Mouse (Mus musculus) forebrain, embryonic 10.5 days (tissue): ENCODE measurements around the gene Acly. TPM values are rescaled to one million over a fixed set of nuclear protein-coding genes. Genes with fewer than 3 reads are reported as not detected.

Experiments
- DNase-seq: peaks from one replicate; pipeline ENCODE4 v3.0.0-alpha.2; 2017; ENCODE audit warnings: low spot score; ENCODE audit errors: extremely low spot score
- H3K27ac ChIP-seq: fragments of 300-500 bp; sonication (generic); 2 replicates; pipeline ENCODE4 v1.5.1; 2016; ENCODE audit warnings: mild to moderate bottlenecking
- H3K27me3 ChIP-seq: fragments of 300-500 bp; sonication (generic); 2 replicates; pipeline ENCODE4 v1.6.1; 2016; ENCODE audit warnings: mild to moderate bottlenecking; ENCODE audit not compliant: poor library complexity, severe bottlenecking
- H3K36me3 ChIP-seq: fragments of 300-500 bp; sonication (generic); replicated peaks from 2 replicates; pipeline ENCODE4 v1.6.1; 2016; ENCODE audit warnings: mild to moderate bottlenecking, moderate library complexity
- H3K4me1 ChIP-seq: fragments of 300-500 bp; sonication (generic); 2 replicates; pipeline ENCODE4 v1.6.1; 2016
- H3K4me3 ChIP-seq: fragments of 300-500 bp; sonication (generic); 2 replicates; pipeline ENCODE4 v1.5.1; 2016; ENCODE audit warnings: mild to moderate bottlenecking, moderate library complexity
- H3K9me3 ChIP-seq: fragments of 300-500 bp; sonication (generic); 2 replicates; pipeline ENCODE4 v1.6.1; 2016; ENCODE audit warnings: mild to moderate bottlenecking, moderate library complexity
- WGBS: fragments of 180-500 bp; shearing (Covaris S2); methylation state at CpG from one replicate; pipeline ENCODE4 v1.1.7; 2016; 5-methylcytosine and 5-hydroxymethylcytosine counted together
- polyA plus RNA-seq: library from polyadenylated mRNA; unstranded; fragments of >200 nt; fragmentation: Nextera tagmentation; extraction: Ambion mirVana; gene quantifications from 2 replicates; pipeline ENCODE4 v1.2.1, GENCODE M21; 2016

Gene Acly
- polyA plus RNA-seq, 1 experiment from 2014 or later: 294 TPM

- H3K9me3 ChIP-seq: no peaks in the 10 kb centered on the region
- no peaks in the 10 kb centered on the region for H3K36me3 ChIP-seq
- no peak for DNase-seq
- WGBS: 90% methylated on average over 15 of the region's 15 CpGs
- no peaks in the 10 kb centered on the region for H3K27me3 ChIP-seq
- no peak overlapping the region for H3K4me3 ChIP-seq
- peaks cover 22% of the 10 kb centered on the region for H3K4me1 ChIP-seq
- no peak overlapping the region for H3K27ac ChIP-seq
Observed at GRCm38 (mm10) chr11:100564297-100564696, 36.5 kb upstream of the Acly start.

- Histone ChIP-seq H3K27ac (no peak overlapping the region), H3K27me3 (peaks cover 3% of the 10 kb centered on the region; the same call in 1 of the 2 replicates), H3K4me1 (peaks cover 26% of the 10 kb centered on the region), H3K9me3 (no peaks in the 10 kb centered on the region), H3K36me3 (no peaks in the 10 kb centered on the region), H3K4me3 (no peak overlapping the region)
- 44% methylated on average over 5 of the region's 5 CpGs for WGBS
- no peak for DNase-seq
Observed at GRCm38 (mm10) chr11:100561748-100562147, 33.9 kb upstream of the Acly start.

GRCm38 (mm10) chr11:100559476-100559875 is 31.7 kb upstream of the Acly start:
- 56% methylated on average over 7 of the region's 7 CpGs for WGBS
- no peak for DNase-seq
- no peak overlapping the region for H3K27ac ChIP-seq
- H3K27me3 ChIP-seq: peaks cover 3% of the 10 kb centered on the region
- no peaks in the 10 kb centered on the region for H3K9me3 ChIP-seq
- H3K4me1 ChIP-seq: peaks cover 29% of the 10 kb centered on the region
- no peak overlapping the region for H3K4me3 ChIP-seq
- H3K36me3 ChIP-seq: no peaks in the 10 kb centered on the region

- Histone ChIP-seq H3K4me3 (no peak overlapping the region), H3K27ac (no peak overlapping the region), H3K27me3 (peaks cover 3% of the 10 kb centered on the region), H3K4me1 (peaks cover 29% of the 10 kb centered on the region), H3K36me3 (no peaks in the 10 kb centered on the region), H3K9me3 (no peaks in the 10 kb centered on the region)
- DNase-seq: no peak
- WGBS: 82% methylated on average over 3 of the region's 3 CpGs
Observed at GRCm38 (mm10) chr11:100557563-100557962, 29.8 kb upstream of the Acly start.

- Histone ChIP-seq H3K9me3 (no peaks in the 10 kb centered on the region), H3K4me3 (peak overlapping the region; percentile 15; the same call in 1 of the 2 replicates), H3K4me1 (peaks cover 16% of the 10 kb centered on the region), H3K27me3 (peaks cover 3% of the 10 kb centered on the region), H3K36me3 (no peaks in the 10 kb centered on the region), H3K27ac (no peak overlapping the region)
- 15% methylated on average over 11 of the region's 11 CpGs for WGBS
- DNase-seq: peak; percentile 27
Observed at GRCm38 (mm10) chr11:100555583-100555982, 27.8 kb upstream of the Acly start.

- Histone ChIP-seq H3K4me1 (peaks cover 7% of the 10 kb centered on the region), H3K9me3 (no peaks in the 10 kb centered on the region), H3K36me3 (no peaks in the 10 kb centered on the region), H3K4me3 (no peak overlapping the region), H3K27ac (no peak overlapping the region), H3K27me3 (peaks cover 3% of the 10 kb centered on the region; the same call in 1 of the 2 replicates)
- 91% methylated on average over 4 of the region's 4 CpGs for WGBS
- no peak for DNase-seq
Observed at GRCm38 (mm10) chr11:100552842-100553241, 25.0 kb upstream of the Acly start.

- 78% methylated on average over 6 of the region's 6 CpGs for WGBS
Observed at GRCm38 (mm10) chr11:100550101-100550500, 22.3 kb upstream of the Acly start.

GRCm38 (mm10) chr11:100549466-100549865 is 21.7 kb upstream of the Acly start:
- Histone ChIP-seq H3K4me3 (no peak overlapping the region), H3K27me3 (peaks cover under 1% of the 10 kb centered on the region; the same call in 1 of the 2 replicates), H3K9me3 (no peaks in the 10 kb centered on the region), H3K27ac (no peak overlapping the region), H3K4me1 (peaks cover 18% of the 10 kb centered on the region), H3K36me3 (no peaks in the 10 kb centered on the region)
- no peak for DNase-seq
- 83% methylated on average over 8 of the region's 8 CpGs for WGBS

More at GRCm38 (mm10) chr11:100550101-100550500, 22.3 kb upstream of the Acly start:
- no peak for DNase-seq
- Histone ChIP-seq H3K9me3 (no peaks in the 10 kb centered on the region), H3K36me3 (no peaks in the 10 kb centered on the region), H3K27ac (no peak overlapping the region), H3K4me3 (no peak overlapping the region), H3K4me1 (peaks cover 12% of the 10 kb centered on the region), H3K27me3 (no peaks in the 10 kb centered on the region)

- Histone ChIP-seq H3K27ac (no peak overlapping the region), H3K36me3 (no peaks in the 10 kb centered on the region), H3K4me3 (no peak overlapping the region), H3K4me1 (peaks cover 19% of the 10 kb centered on the region), H3K27me3 (peaks cover 4% of the 10 kb centered on the region; the same call in 1 of the 2 replicates), H3K9me3 (no peaks in the 10 kb centered on the region)
- WGBS: 88% methylated on average over 6 of the region's 6 CpGs
- no peak for DNase-seq
Observed at GRCm38 (mm10) chr11:100548141-100548540, 20.3 kb upstream of the Acly start.

- Histone ChIP-seq H3K27ac (no peak overlapping the region), H3K4me3 (no peak overlapping the region), H3K36me3 (no peaks in the 10 kb centered on the region), H3K27me3 (peaks cover 4% of the 10 kb centered on the region; the same call in 1 of the 2 replicates), H3K4me1 (peaks cover 19% of the 10 kb centered on the region), H3K9me3 (no peaks in the 10 kb centered on the region)
- WGBS: 89% methylated on average over 6 of the region's 6 CpGs
- no peak for DNase-seq
Observed at GRCm38 (mm10) chr11:100546955-100547354, 19.2 kb upstream of the Acly start.

- peak overlapping the region; percentile 87 for H3K27ac ChIP-seq
- H3K4me3 ChIP-seq: peak overlapping the region; percentile 57
Observed at GRCm38 (mm10) chr11:100545746-100546085, 17.9 kb upstream of the Acly start.

GRCm38 (mm10) chr11:100544832-100545745 is 17.3 kb upstream of the Acly start, which contains the start of gene Ttc25:
Gene Ttc25, plus strand, starts transcription at chr11:100545607.
- H3K27me3 ChIP-seq: peaks cover 4% of the 10 kb centered on the region; the same call in 1 of the 2 replicates
- no peaks in the 10 kb centered on the region for H3K36me3 ChIP-seq
- peaks cover 19% of the 10 kb centered on the region for H3K4me1 ChIP-seq
- WGBS: 4% methylated on average over 28 of the region's 28 CpGs
- DNase-seq: peak; percentile 93
- peak within 1 kb of the TSS; percentile 57 for H3K4me3 ChIP-seq
- no peaks in the 10 kb centered on the region for H3K9me3 ChIP-seq
- peak within 1 kb of the TSS; percentile 87 for H3K27ac ChIP-seq

More at GRCm38 (mm10) chr11:100545746-100546085, 17.9 kb upstream of the Acly start:
- H3K36me3 ChIP-seq: no peaks in the 10 kb centered on the region
- H3K27me3 ChIP-seq: peaks cover 4% of the 10 kb centered on the region; the same call in 1 of the 2 replicates
- WGBS: 29% methylated on average over 7 of the region's 7 CpGs
- peaks cover 19% of the 10 kb centered on the region for H3K4me1 ChIP-seq
- no peak for DNase-seq
- no peaks in the 10 kb centered on the region for H3K9me3 ChIP-seq

GRCm38 (mm10) chr11:100541577-100541976 is 13.8 kb upstream of the Acly start:
- Histone ChIP-seq H3K9me3 (no peaks in the 10 kb centered on the region), H3K4me1 (peaks cover 19% of the 10 kb centered on the region), H3K4me3 (no peak overlapping the region), H3K27ac (no peak overlapping the region), H3K27me3 (peaks cover 32% of the 10 kb centered on the region), H3K36me3 (no peaks in the 10 kb centered on the region)
- DNase-seq: no peak
- 89% methylated on average over 2 of the region's 2 CpGs for WGBS
